Mouse (Mus musculus) brain, embryonic 14.5 days (tissue): ENCODE results near the gene Gal3st1.

Source experiments
- CTCF ChIP-seq: fragments of 200-500 bp; IDR thresholded peaks from 2 replicates; pipeline ENCODE4 v1.5.1; 2012; ENCODE audit warnings: inconsistent platforms, mild to moderate bottlenecking, moderate library complexity, borderline replicate concordance; ENCODE audit not compliant: insufficient read depth, insufficient read length; ENCODE audit errors: extremely low read depth
- POLR2A ChIP-seq: fragments of 200-500 bp; IDR thresholded peaks from 2 replicates; pipeline ENCODE4 v1.6.1; 2012; ENCODE audit warnings: mild to moderate bottlenecking, inconsistent platforms, borderline replicate concordance; ENCODE audit not compliant: poor library complexity, insufficient read depth, insufficient read length, severe bottlenecking; ENCODE audit errors: extremely low read depth

- no peak for TF ChIP-seq POLR2A
- no peak for TF ChIP-seq CTCF
Measured at GRCm38 (mm10) chr11:3935135-3935534, 48.3 kb upstream of the Gal3st1 start.
